Mouse (Mus musculus): Measurements from ENCODE around the gene Zc2hc1c.

GRCm38 (mm10) chr12:85271132-85271842 is 17.1 kb upstream of the Zc2hc1c start:
- TF ChIP-seq CTCF (IDR thresholded peaks at IDR 0.05; ENCODE audit: borderline replicate concordance, insufficient read depth, low read length) (no peak), POLR2A (IDR thresholded peaks at IDR 0.05; ENCODE audit: low read depth, low read length) (no peak)
